ENCODE assay signal across 18 mouse cellular contexts in genomic region chr5:27587970-27588758, GRCm38 (mm10).
A peak's percentile ranks its signal among the peaks of the same experiment; 100 is the strongest.
DNase-seq lines count a peak whose midpoint lies in the region; ATAC-seq lines count a peak whose summit lies in the region.
"Had no signal": no experiment of that assay in that cellular context is flagged by ENCODE, and none has a peak within 500 bp of the region (broad histone marks: within the 10 kb centered on the region; RNA-seq: fewer than 3 reads in every experiment).

No protein-coding gene starts in this region.

- no peak overlapping the region for H3K9ac ChIP-seq in forebrain, embryonic 12.5 days
- H3K9ac ChIP-seq in neural tube, embryonic 14.5 days (replicated peaks; ENCODE audit: low read depth, low read length): no peak overlapping the region
- no peak overlapping the region for H3K9ac ChIP-seq in neural tube, embryonic 15.5 days (replicated peaks)
- H3K9ac ChIP-seq: kidney, embryonic 15.5 days; liver, embryonic 13.5 days had no signal

- H3K4me2 ChIP-seq in forebrain, embryonic 12.5 days: no peak overlapping the region
- H3K4me2 ChIP-seq in neural tube, embryonic 14.5 days (ENCODE audit: low read depth, low read length): no peak overlapping the region
- H3K4me2 ChIP-seq in neural tube, embryonic 15.5 days: no peak overlapping the region
- H3K4me2 ChIP-seq: kidney, embryonic 15.5 days; liver, embryonic 13.5 days had no signal

- no peaks in the 10 kb centered on the region for H3K27me3 ChIP-seq in forebrain, embryonic 12.5 days
- no peaks in the 10 kb centered on the region for H3K27me3 ChIP-seq in forebrain, embryonic 10.5 days (ENCODE audit: poor library complexity, severe bottlenecking)
- no peaks in the 10 kb centered on the region for H3K27me3 ChIP-seq in neural tube, embryonic 14.5 days (ENCODE audit: control insufficient read depth, insufficient read depth, low read length)
- H3K27me3 ChIP-seq in neural tube, embryonic 15.5 days (replicated peaks): no peaks in the 10 kb centered on the region
- H3K27me3 ChIP-seq: kidney, embryonic 15.5 days; liver, embryonic 13.5 days; megakaryocyte, embryonic 14.5 days had no signal

- DNase-seq in forebrain, embryonic 10.5 days (ENCODE audit: extremely low spot score, low spot score): no peak
- DNase-seq in layer of hippocampus, adult 9-11 months: peak; percentile 52
- DNase-seq in layer of hippocampus, adult 8-10 months (ENCODE audit: low spot score in 2 of 2): no peak
- peak; percentile 45 for DNase-seq in telencephalon, adult 2 months (ENCODE audit: low read depth, low spot score)
- DNase-seq in urinary bladder, postnatal 36 days (ENCODE audit: low spot score in 2 of 2): no peak
- DNase-seq: adrenal gland, postnatal 14 days; cerebellum, postnatal 14 days; gastrocnemius, adult 2 months; heart, adult 2 months; liver, embryonic 13.5 days; retina, postnatal 1 day; thymus, postnatal 14 days had no signal

- no peak overlapping the region for H3K4me3 ChIP-seq in forebrain, embryonic 12.5 days (replicated peaks)
- H3K4me3 ChIP-seq in forebrain, embryonic 10.5 days: no peak overlapping the region
- no peak overlapping the region for H3K4me3 ChIP-seq in neural tube, embryonic 14.5 days (ENCODE audit: low read depth, low read length)
- H3K4me3 ChIP-seq in neural tube, embryonic 15.5 days (replicated peaks): no peak overlapping the region
- H3K4me3 ChIP-seq: gastrocnemius, adult 2 months; heart, adult 2 months; kidney, embryonic 15.5 days; liver, embryonic 13.5 days had no signal

- H3K4me1 ChIP-seq in forebrain, embryonic 12.5 days: peaks cover 6% of the 10 kb centered on the region; the same call in 1 of the 2 replicates
- H3K4me1 ChIP-seq in forebrain, embryonic 10.5 days: no peaks in the 10 kb centered on the region
- H3K4me1 ChIP-seq in neural tube, embryonic 14.5 days (ENCODE audit: control insufficient read depth, insufficient read depth, low read length): no peaks in the 10 kb centered on the region
- H3K4me1 ChIP-seq in neural tube, embryonic 15.5 days: peaks cover 14% of the 10 kb centered on the region
- H3K4me1 ChIP-seq: kidney, embryonic 15.5 days; liver, embryonic 13.5 days; megakaryocyte, embryonic 14.5 days had no signal

- peak overlapping the region; percentile 46; the same call in 1 of the 2 replicates for H3K27ac ChIP-seq in forebrain, embryonic 12.5 days
- no peak overlapping the region for H3K27ac ChIP-seq in forebrain, embryonic 10.5 days
- no peak overlapping the region for H3K27ac ChIP-seq in neural tube, embryonic 14.5 days (ENCODE audit: low read depth, low read length)
- no peak overlapping the region; the same call in 1 of the 2 replicates for H3K27ac ChIP-seq in neural tube, embryonic 15.5 days (replicated peaks)
- H3K27ac ChIP-seq: gastrocnemius, adult 2 months; heart, adult 2 months; kidney, embryonic 15.5 days; liver, embryonic 13.5 days had no signal

- no peaks in the 10 kb centered on the region for H3K9me3 ChIP-seq in forebrain, embryonic 12.5 days
- H3K9me3 ChIP-seq in forebrain, embryonic 10.5 days: no peaks in the 10 kb centered on the region
- no peaks in the 10 kb centered on the region for H3K9me3 ChIP-seq in neural tube, embryonic 14.5 days (ENCODE audit: control insufficient read depth, low read length)
- H3K9me3 ChIP-seq in neural tube, embryonic 15.5 days (replicated peaks): no peaks in the 10 kb centered on the region
- H3K9me3 ChIP-seq: kidney, embryonic 15.5 days; liver, embryonic 13.5 days had no signal

- WGBS in forebrain, embryonic 12.5 days: 55% methylated on average over 8 of the region's 8 CpGs
- 73% methylated on average over 8 of the region's 8 CpGs for WGBS in forebrain, embryonic 10.5 days
- WGBS in neural tube, embryonic 14.5 days: 53% methylated on average over 8 of the region's 8 CpGs
- WGBS in neural tube, embryonic 15.5 days: 43% methylated on average over 8 of the region's 8 CpGs

- ATAC-seq in forebrain, embryonic 12.5 days (ENCODE audit: low FRiP score): peak; percentile 55
- ATAC-seq in neural tube, embryonic 14.5 days (ENCODE audit: low read depth): peak; percentile 42; the same call in 1 of the 2 replicates
- ATAC-seq in neural tube, embryonic 15.5 days (ENCODE audit: low FRiP score): no peak; the same call in 1 of the 2 replicates
- ATAC-seq: lung, postnatal 0 days had no signal

- H3K36me3 ChIP-seq in forebrain, embryonic 12.5 days (replicated peaks): no peaks in the 10 kb centered on the region
- no peaks in the 10 kb centered on the region for H3K36me3 ChIP-seq in forebrain, embryonic 10.5 days (replicated peaks)
- no peaks in the 10 kb centered on the region for H3K36me3 ChIP-seq in neural tube, embryonic 14.5 days (ENCODE audit: control insufficient read depth, insufficient read depth, low read length)
- no peaks in the 10 kb centered on the region for H3K36me3 ChIP-seq in neural tube, embryonic 15.5 days
- H3K36me3 ChIP-seq: kidney, embryonic 15.5 days; liver, embryonic 13.5 days had no signal

Comparison
In these comparisons a context has a peak if more than half of its experiments do, and no peak if none do; other contexts are left out.
1. DNase-seq: peak in layer of hippocampus, adult 9-11 months (single experiment) and telencephalon, adult 2 months (single experiment); none in forebrain, embryonic 10.5 days (single experiment), layer of hippocampus, adult 8-10 months (0 of 2) and urinary bladder, postnatal 36 days (0 of 2).